Mouse (Mus musculus) cortical plate, adult 2 months (tissue): ENCODE measurements around the gene Spata6.

Experiments
- CTCF ChIP-seq: fragments of 200-500 bp; IDR thresholded peaks from 2 replicates; pipeline ENCODE4 v1.5.1; 2011; ENCODE audit warnings: mild to moderate bottlenecking, control low read depth, low read length; ENCODE audit not compliant: insufficient read depth; ENCODE audit errors: extremely low read depth
- POLR2A ChIP-seq: fragments of 200-500 bp; IDR thresholded peaks from 2 replicates; pipeline ENCODE4 v1.6.1; 2011; ENCODE audit warnings: mild to moderate bottlenecking, low read length, control low read depth; ENCODE audit not compliant: insufficient read depth; ENCODE audit errors: extremely low read depth

- no peak for TF ChIP-seq POLR2A
- TF ChIP-seq CTCF, result no peak
Observed at GRCm38 (mm10) chr4:111719776-111720661, at the start of gene Spata6.
